Mouse (Mus musculus) granulocyte monocyte progenitor cell, adult 5-6 weeks (primary cell): ENCODE results near the gene Smyd1. TPM values are rescaled to one million over a fixed set of nuclear protein-coding genes. Genes with fewer than 3 reads are reported as not detected.

Experiments
- ATAC-seq: replicated peaks from 2 replicates; pipeline ENCODE4 v1.8.0; 2016; ENCODE audit warnings: mild to moderate bottlenecking, moderate TSS enrichment, inconsistent platforms; ENCODE audit not compliant: poor library complexity, severe bottlenecking
- total RNA-seq, 2 experiments: library from RNA; stranded (forward) in 1 of 2; stranded (reverse) in 1 of 2; fragments of 200-712, 200-1000 nt in 1 of 2; fragments of >200 nt in 1 of 2; fragmentation: Nextera tagmentation in 1 of 2; gene quantifications; 2 replicates each; pipeline ENCODE4 v1.2.3; 2014 to 2017

Gene Smyd1
- total RNA-seq, 2 experiments from 2014 or later = not detected

GRCm38 (mm10) chr6:71224184-71224943 lies 97.7 kb downstream of the Smyd1 start:
- ATAC-seq = no peak

DNA sequence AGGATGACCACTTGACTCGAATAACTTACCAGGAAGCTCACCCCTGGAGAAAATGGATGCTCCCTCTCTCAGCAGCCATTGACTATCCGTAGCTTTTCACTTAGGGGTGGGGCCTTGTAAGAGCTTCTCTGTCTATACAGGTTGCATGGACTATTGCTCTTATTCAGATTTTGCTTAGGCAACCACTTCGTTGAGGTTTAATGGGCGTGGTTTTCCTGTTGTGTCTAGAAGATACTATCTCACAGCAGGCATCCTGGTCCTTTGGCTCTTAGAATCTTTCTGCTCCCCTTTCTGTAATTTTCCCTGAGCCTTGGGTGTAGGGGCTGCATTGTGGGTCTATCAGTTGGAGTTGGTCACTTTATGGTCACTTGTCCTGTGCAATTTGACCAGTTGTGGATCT lies 100.5 kb downstream of the Smyd1 start:
- no peak for ATAC-seq

DNA sequence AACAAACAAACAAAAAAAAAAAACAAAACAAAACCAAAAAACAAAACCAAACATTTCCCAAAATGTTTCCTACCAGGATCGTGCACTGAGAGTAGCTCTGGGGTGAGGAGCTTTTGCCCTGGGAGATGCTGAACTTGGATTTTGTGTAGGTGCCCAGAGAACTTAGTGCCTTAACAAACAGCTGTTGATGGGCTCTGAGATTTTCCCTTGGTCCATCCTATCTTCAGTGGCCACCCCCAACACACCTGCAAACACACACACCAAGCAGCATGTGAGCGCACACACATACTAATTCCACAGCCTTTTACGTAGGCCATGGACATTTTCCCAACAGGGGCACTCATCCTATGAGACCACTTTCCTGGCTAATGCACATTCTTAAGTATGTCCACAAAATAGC lies 109.6 kb downstream of the Smyd1 start:
- ATAC-seq = no peak

GRCm38 (mm10) chr6:71211917-71212316 lies 110.1 kb downstream of the Smyd1 start:
- no peak for ATAC-seq

GRCm38 (mm10) chr6:71208691-71209090 lies 113.3 kb downstream of the Smyd1 start:
- ATAC-seq = no peak

DNA sequence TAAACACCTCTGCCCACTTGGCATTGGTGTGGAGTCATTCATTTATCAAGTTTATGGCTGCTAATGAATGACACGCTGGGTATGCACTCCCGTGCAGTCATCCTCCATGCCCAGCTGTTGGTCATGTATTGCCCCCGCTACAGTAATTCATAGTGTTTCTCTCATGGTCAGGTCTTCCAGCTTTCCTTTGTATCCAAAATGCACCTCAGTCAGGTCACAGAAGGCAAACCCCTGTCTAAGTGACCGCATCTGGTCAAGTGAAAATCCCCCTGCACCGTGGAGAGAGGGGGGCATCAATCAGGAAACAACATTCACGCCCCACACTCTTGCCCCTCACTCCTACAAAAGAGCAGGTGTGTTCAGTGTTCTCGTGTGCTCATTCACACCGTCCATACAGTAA lies 117.9 kb downstream of the Smyd1 start:
- ATAC-seq = no peak

GRCm38 (mm10) chr6:71203674-71204073 lies 118.4 kb downstream of the Smyd1 start:
- no peak for ATAC-seq

DNA sequence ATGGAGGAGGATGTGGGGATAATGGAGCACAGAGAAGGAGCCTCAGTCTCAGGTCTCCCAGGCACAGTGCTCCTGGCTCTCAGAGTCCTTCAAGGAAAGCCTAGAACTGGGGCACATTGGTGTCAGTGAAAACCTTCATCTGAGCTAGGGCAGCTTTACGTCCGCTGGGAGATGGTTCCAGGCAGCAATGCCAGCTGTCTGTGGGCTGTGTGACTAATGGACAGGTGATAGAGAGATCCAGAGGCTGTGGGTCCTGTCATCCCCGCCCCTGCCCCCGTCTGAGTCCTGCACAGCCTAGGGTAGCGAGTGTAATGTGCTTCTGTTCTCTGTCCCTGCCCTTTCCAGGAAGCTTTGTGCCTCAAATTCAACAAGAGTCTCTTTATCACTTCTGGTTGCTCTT lies 120.1 kb downstream of the Smyd1 start:
- ATAC-seq = no peak

DNA sequence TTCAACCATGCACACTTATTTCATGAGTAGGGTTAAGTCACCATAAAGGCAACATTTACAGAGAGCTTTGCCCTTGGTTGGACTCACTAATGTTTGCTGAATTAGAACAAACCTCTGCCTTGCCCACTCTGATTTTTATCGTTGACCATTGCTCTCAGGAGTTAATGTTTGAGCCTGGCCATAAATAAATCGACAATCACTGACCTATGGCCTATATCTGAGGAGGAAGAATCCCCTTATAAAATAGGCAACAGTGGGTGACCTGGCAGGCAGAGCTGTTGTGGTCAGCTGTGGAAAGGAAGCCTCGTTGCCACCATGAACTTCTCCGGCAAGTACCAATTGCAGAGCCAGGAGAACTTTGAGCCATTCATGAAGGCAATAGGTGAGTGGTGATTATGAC lies 122.4 kb downstream of the Smyd1 start, which contains the start of gene Fabp1:
Gene Fabp1 (plus strand): TSS at position 216 of the 400 bp plus-strand sequence.
- ATAC-seq = no peak

- peak; percentile 14; the same call in 1 of the 2 replicates for ATAC-seq
These were observed 124.1 kb downstream of the Smyd1 start for GRCm38 (mm10) chr6:71197636-71198535.

- no peak for ATAC-seq
These were observed 125.9 kb downstream of the Smyd1 start for GRCm38 (mm10) chr6:71196107-71196506.

DNA sequence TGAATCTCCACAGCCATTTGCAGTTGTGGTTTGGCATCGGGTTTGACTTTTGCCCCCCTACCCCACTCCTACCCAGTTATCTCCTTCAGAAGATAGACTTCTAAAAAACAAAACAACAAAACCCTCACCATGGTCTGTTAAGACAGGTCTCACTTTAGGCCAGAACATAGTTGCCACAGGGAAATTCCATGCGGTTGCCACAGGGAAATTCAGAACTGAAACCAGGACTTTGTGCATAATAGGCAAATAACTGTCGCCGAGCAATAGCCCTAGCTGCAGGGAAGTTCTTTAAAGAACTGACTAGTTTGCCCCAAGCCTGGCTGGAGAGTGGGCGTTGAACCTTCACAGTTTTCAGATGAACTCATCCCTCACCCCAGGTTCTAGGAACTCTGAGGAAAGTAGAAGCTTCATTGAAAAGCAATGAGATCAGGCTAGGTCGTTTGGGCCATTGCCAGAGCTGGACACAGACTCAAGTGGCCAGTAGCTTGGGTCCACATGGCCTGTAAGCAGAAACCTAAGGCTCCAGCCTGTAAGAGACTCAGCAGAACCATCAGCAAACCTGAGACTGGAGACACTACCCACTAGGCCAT lies 128.8 kb downstream of the Smyd1 start:
- no peak for ATAC-seq

DNA sequence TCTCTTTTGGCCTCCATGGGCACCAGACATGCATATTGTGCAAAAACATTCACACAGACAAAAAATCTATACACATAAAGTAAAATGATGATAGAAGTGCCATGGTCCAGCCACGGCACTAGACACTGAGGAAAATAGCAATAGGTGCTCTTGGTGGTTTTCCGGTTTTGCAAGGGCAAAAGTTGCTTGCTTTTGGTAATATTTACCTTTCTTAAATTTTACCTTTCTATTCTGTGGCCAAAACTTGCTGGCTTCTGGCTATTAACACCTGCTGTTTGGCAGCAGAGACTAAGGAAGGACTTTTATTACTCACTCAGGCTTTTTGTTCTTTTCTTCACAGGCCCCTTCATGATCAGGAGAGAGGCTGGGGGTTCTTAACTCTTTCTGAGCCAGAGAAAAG lies 131.5 kb downstream of the Smyd1 start:
- no peak for ATAC-seq

DNA sequence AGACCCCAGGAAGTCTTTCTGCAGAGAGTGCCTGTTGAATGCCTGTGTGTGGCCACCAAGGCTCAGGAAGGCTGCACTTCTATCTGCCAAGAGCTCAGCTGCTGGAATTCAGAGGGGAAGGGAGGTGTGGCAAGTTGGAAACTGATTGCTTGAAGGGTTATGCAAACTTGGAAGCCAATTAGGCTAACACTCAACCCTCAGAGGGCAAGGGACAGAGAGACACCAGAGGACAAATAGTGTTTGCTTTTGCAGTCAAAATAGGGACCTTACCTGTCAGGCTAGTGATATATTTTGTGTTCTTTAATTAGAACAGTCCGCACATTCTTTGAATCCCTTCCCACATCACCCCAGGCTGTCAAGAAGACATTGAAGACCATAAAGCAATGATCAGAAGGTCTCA lies 132.5 kb downstream of the Smyd1 start:
- no peak for ATAC-seq

- no peak for ATAC-seq
These were observed 137.0 kb downstream of the Smyd1 start for GRCm38 (mm10) chr6:71184941-71185604.

DNA sequence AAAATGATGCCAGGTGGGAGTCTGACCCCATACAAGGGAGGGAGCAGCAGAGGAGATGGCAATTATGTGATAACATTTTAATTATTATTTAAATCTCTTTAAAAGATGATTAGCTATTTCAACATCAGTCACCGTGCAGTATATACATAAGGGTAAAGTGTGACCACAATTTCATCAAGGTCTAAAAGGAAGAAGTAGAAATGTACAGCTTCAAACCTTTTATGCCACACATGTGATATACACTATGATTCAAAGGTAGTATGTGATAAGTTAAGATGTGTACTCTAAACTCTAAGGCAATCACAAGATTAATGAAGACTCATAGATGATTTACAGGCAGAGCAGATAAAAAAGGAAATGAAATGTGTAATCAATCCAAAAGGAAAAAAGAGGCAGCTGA lies 141.4 kb downstream of the Smyd1 start:
- no peak for ATAC-seq

- no peak for ATAC-seq
These were observed 149.0 kb downstream of the Smyd1 start for GRCm38 (mm10) chr6:71172812-71173580.

DNA sequence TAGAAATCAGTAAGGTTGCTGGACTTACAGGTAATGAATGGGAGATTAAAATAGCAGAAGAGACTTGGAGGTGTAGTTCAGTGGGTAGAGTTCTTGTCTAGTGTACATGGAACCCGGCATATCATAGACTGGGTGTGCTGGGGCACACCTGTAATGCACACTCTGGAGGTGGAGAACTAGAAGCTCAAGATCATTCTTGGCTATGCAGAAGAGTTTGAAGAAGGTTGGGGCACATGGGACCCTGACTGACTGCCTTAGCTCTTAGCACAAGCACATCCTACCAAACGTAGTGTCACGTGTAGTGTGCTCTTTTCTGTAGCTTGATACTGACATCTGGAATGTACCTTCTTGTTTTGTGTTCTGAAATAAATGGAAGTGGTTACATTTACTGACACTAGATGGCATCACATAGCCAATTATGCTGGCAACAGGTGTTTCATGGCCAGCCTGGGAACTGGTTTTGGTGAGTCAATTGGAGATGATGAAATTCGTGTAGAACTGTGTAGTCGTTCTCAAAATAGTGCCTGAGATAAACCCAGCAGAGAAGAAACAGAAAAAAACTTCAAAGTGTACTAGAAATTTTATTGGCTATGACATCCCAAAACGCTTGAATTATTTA lies 155.4 kb downstream of the Smyd1 start:
- peak; percentile 68; the same call in 1 of the 2 replicates for ATAC-seq

DNA sequence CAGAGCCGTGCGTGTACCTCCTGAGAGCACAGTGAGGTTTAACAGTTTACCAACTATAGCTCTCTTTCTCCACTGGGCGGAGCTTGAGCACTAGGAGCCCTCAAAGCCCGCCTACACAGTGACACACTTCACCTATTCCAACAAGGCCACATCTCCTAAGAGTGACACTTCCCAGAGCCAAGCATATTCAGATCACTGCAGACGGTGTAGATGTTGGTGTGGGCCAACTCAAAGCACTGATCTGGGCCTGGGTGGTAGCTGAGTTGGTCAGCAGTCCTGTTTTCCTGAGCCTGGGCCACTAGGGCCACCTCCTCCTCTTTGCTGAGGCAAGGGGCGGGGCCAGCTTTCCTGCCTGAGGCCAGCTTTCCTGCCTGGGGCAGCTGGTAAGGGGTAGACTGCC lies 157.6 kb downstream of the Smyd1 start:
- ATAC-seq = no peak; the same call in 1 of the 2 replicates
